22 mouse cellular contexts compared by ENCODE assay signal in the genomic region with DNA sequence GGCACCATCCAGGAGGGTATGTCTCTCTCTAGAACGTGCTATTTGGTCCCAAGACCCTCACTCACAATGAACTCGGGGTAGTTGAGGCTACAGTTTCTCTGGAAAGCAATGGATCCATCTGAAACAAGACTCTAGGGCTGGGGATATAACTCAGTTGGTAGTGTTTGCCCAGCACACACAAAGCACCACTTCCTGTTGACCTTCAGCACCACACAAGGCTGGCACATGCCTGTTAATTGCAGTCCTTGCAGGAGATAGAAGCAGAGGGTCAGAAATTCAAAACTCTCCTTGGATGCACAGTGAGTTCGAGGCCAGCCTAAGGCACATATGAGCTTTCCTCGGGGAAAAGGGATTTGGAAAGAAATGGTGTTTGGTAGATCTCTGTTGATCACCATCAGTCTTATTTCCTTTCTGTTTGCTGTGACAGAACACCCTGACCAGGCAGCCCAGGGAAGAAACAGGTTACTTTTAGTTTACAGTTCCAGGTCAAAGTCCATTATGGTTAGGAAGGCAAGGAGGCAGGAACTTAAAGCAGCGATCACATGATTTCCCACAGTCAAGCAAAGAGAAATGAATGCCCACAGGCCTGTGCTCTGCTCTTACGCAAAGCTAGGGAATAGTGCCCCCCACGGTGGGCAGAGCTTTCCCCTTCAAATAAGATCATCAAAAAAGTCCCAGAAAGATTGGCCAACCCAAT.
"Had no signal": no experiment of that assay in that cellular context is flagged by ENCODE, and none has a peak within 500 bp of the region (broad histone marks: within the 10 kb centered on the region; RNA-seq: fewer than 3 reads in every experiment).

No protein-coding gene starts in this region.

- H3K27me3 ChIP-seq: lung, embryonic 15.5 days; neural tube, embryonic 12.5 days; neural tube, embryonic 15.5 days; stomach, embryonic 15.5 days had no signal

- H3K4me1 ChIP-seq: lung, embryonic 15.5 days; midbrain, embryonic 10.5 days; neural tube, embryonic 12.5 days; neural tube, embryonic 15.5 days; stomach, embryonic 15.5 days had no signal

- H3K9ac ChIP-seq: liver, embryonic 14.5 days; lung, embryonic 15.5 days; neural tube, embryonic 12.5 days; neural tube, embryonic 15.5 days; stomach, embryonic 15.5 days had no signal

- H3K4me3 ChIP-seq: layer of hippocampus, adult 2 months; lung, embryonic 15.5 days; megakaryocyte, embryonic 14.5 days; midbrain, embryonic 10.5 days; neural tube, embryonic 12.5 days; neural tube, embryonic 15.5 days; stomach, embryonic 15.5 days had no signal

- H3K27ac ChIP-seq: layer of hippocampus, adult 2 months; liver, embryonic 14.5 days; lung, embryonic 15.5 days; midbrain, embryonic 10.5 days; neural tube, embryonic 12.5 days; neural tube, embryonic 15.5 days; stomach, embryonic 15.5 days had no signal

- H3K9me3 ChIP-seq: lung, embryonic 15.5 days; megakaryocyte, embryonic 14.5 days; midbrain, embryonic 10.5 days; neural tube, embryonic 12.5 days; neural tube, embryonic 15.5 days; stomach, embryonic 15.5 days had no signal

- DNase-seq: kidney, adult 8-10 months; kidney, postnatal 10 days; layer of hippocampus, adult 9-11 months; lung, adult 18-20 months; lung, postnatal 10 days; lung, postnatal 36 days; midbrain, embryonic 14.5 days; right cerebral cortex, adult 18-20 months; right cerebral cortex, postnatal 14 days; right cerebral cortex, postnatal 4 days; spleen, adult 18-20 months; thymus, adult 2 months; thymus, postnatal 14 days had no signal

- H3K4me2 ChIP-seq: liver, embryonic 11.5 days; lung, embryonic 15.5 days; neural tube, embryonic 12.5 days; neural tube, embryonic 15.5 days; stomach, embryonic 15.5 days had no signal

- H3K36me3 ChIP-seq: lung, embryonic 15.5 days; midbrain, embryonic 10.5 days; neural tube, embryonic 12.5 days; neural tube, embryonic 15.5 days; stomach, embryonic 15.5 days had no signal
